Comparison of ENCODE assay signal across 10 mouse cellular contexts in the genomic region with DNA sequence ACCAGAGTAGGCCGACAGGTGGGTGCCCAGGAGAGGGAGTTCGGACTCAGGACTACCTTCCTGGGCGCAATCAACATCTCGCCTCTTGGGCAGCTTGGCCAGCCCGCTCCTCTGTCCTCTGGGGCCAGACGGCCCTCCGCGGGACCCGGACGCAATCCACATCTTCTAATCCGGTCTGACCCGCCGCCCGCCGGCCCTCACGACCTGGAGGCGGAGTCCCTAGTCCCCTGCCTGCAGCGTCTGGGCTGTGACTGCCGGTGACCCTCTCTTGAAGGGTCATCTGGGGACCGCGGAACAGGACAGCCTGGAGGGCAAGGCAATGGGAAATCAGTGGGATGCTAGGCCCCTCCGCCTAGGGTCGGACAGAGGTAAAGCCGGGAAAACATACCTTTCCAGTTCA. TPM values are rescaled to one million over a fixed set of nuclear protein-coding genes. Genes with fewer than 3 reads are reported as not detected.
DNase-seq lines count a peak whose midpoint lies in the region; ATAC-seq lines count a peak whose summit lies in the region.
"Had no signal": no experiment of that assay in that cellular context is flagged by ENCODE, and none has a peak within 500 bp of the region (broad histone marks: within the 10 kb centered on the region; RNA-seq: fewer than 3 reads in every experiment).

No protein-coding gene starts in this region.

- H3K27ac ChIP-seq in forebrain, embryonic 13.5 days = no peak overlapping the region
- no peak overlapping the region for H3K27ac ChIP-seq in forebrain, embryonic 11.5 days (ENCODE audit: low read depth, low read length)
- H3K27ac ChIP-seq in midbrain, embryonic 10.5 days (replicated peaks) = no peak overlapping the region; the same call in 1 of the 2 replicates
- no peak overlapping the region for H3K27ac ChIP-seq in midbrain, embryonic 13.5 days
- H3K27ac ChIP-seq in intestine, embryonic 14.5 days (ENCODE audit: low read depth) = no peak overlapping the region
- H3K27ac ChIP-seq: forebrain, embryonic 15.5 days; limb, embryonic 13.5 days had no signal

- peaks cover 8% of the 10 kb centered on the region for H3K4me1 ChIP-seq in forebrain, embryonic 13.5 days
- 0 out of 2 replicates have a peak, but pooled peaks cover 5% of the 10 kb centered on the region for H3K4me1 ChIP-seq in forebrain, embryonic 11.5 days (replicated peaks; ENCODE audit: control insufficient read depth, insufficient read depth, low read length)
- H3K4me1 ChIP-seq in midbrain, embryonic 10.5 days = peaks cover 33% of the 10 kb centered on the region
- H3K4me1 ChIP-seq in midbrain, embryonic 13.5 days (replicated peaks) = peaks cover 9% of the 10 kb centered on the region
- H3K4me1 ChIP-seq in intestine, embryonic 14.5 days (replicated peaks; ENCODE audit: control insufficient read depth, insufficient read depth, low read length) = peaks cover 5% of the 10 kb centered on the region; the same call in 1 of the 2 replicates

- no peak overlapping the region for H3K9ac ChIP-seq in forebrain, embryonic 13.5 days
- no peak overlapping the region for H3K9ac ChIP-seq in forebrain, embryonic 11.5 days (ENCODE audit: low read length)
- no peak overlapping the region for H3K9ac ChIP-seq in midbrain, embryonic 13.5 days (replicated peaks)
- no peak overlapping the region for H3K9ac ChIP-seq in intestine, embryonic 14.5 days (ENCODE audit: low read length)

- no peaks in the 10 kb centered on the region for H3K36me3 ChIP-seq in forebrain, embryonic 13.5 days (ENCODE audit: poor library complexity, severe bottlenecking)
- H3K36me3 ChIP-seq in forebrain, embryonic 11.5 days (ENCODE audit: control insufficient read depth, insufficient read depth, low read length) = no peaks in the 10 kb centered on the region
- no peaks in the 10 kb centered on the region for H3K36me3 ChIP-seq in midbrain, embryonic 10.5 days
- no peaks in the 10 kb centered on the region for H3K36me3 ChIP-seq in midbrain, embryonic 13.5 days
- H3K36me3 ChIP-seq in intestine, embryonic 14.5 days (ENCODE audit: control insufficient read depth, insufficient read depth, low read length) = no peaks in the 10 kb centered on the region
- H3K36me3 ChIP-seq: forebrain, embryonic 15.5 days; limb, embryonic 13.5 days had no signal

- H3K27me3 ChIP-seq in forebrain, embryonic 13.5 days = peaks cover 58% of the 10 kb centered on the region
- peaks cover 37% of the 10 kb centered on the region for H3K27me3 ChIP-seq in forebrain, embryonic 11.5 days (ENCODE audit: control insufficient read depth, insufficient read depth, low read length)
- peaks cover 76% of the 10 kb centered on the region for H3K27me3 ChIP-seq in midbrain, embryonic 10.5 days (ENCODE audit: low read depth, poor library complexity, severe bottlenecking)
- peaks cover 55% of the 10 kb centered on the region for H3K27me3 ChIP-seq in midbrain, embryonic 13.5 days
- peaks cover 44% of the 10 kb centered on the region for H3K27me3 ChIP-seq in intestine, embryonic 14.5 days (replicated peaks; ENCODE audit: control insufficient read depth, insufficient read depth, low read length)

- peak overlapping the region; percentile 16; the same call in 1 of the 2 replicates for H3K4me2 ChIP-seq in forebrain, embryonic 13.5 days
- no peak overlapping the region for H3K4me2 ChIP-seq in forebrain, embryonic 11.5 days (ENCODE audit: low read depth, low read length, severe bottlenecking)
- no peak overlapping the region for H3K4me2 ChIP-seq in midbrain, embryonic 13.5 days (replicated peaks)
- no peak overlapping the region for H3K4me2 ChIP-seq in intestine, embryonic 14.5 days (ENCODE audit: low read length)

- H3K4me3 ChIP-seq in forebrain, embryonic 13.5 days = no peak overlapping the region
- H3K4me3 ChIP-seq in forebrain, embryonic 11.5 days (ENCODE audit: low read depth, low read length) = no peak overlapping the region
- peak overlapping the region; percentile 59 for H3K4me3 ChIP-seq in midbrain, embryonic 10.5 days
- H3K4me3 ChIP-seq in midbrain, embryonic 13.5 days (replicated peaks) = no peak overlapping the region
- H3K4me3 ChIP-seq in intestine, embryonic 14.5 days (ENCODE audit: low read depth, low read length) = no peak overlapping the region

- ATAC-seq in forebrain, embryonic 13.5 days = no peak
- no peak for ATAC-seq in forebrain, embryonic 11.5 days (replicated peaks; ENCODE audit: low FRiP score)
- no peak for ATAC-seq in midbrain, embryonic 13.5 days
- 0 out of 2 replicates have a peak, but pooled peaks have one; percentile 29 for ATAC-seq in intestine, embryonic 14.5 days (replicated peaks; ENCODE audit: low FRiP score, low TSS enrichment, low read depth)

- no peaks in the 10 kb centered on the region for H3K9me3 ChIP-seq in forebrain, embryonic 13.5 days (replicated peaks)
- H3K9me3 ChIP-seq in forebrain, embryonic 11.5 days (ENCODE audit: control insufficient read depth, low read length) = no peaks in the 10 kb centered on the region
- H3K9me3 ChIP-seq in midbrain, embryonic 10.5 days (replicated peaks) = no peaks in the 10 kb centered on the region
- no peaks in the 10 kb centered on the region for H3K9me3 ChIP-seq in midbrain, embryonic 13.5 days
- no peaks in the 10 kb centered on the region for H3K9me3 ChIP-seq in intestine, embryonic 14.5 days (ENCODE audit: control insufficient read depth, low read length)
- H3K9me3 ChIP-seq: forebrain, embryonic 15.5 days; limb, embryonic 13.5 days had no signal

- WGBS in forebrain, embryonic 13.5 days = 4% methylated on average over 21 of the region's 24 CpGs
- WGBS in forebrain, embryonic 11.5 days = 2% methylated on average over 23 of the region's 24 CpGs
- WGBS in midbrain, embryonic 10.5 days = 6% methylated on average over 24 of the region's 24 CpGs
- WGBS in midbrain, embryonic 13.5 days = 3% methylated on average over 19 of the region's 24 CpGs
- 7% methylated on average over 24 of the region's 24 CpGs for WGBS in intestine, embryonic 14.5 days

- DNase-seq in forebrain, embryonic 11.5 days (ENCODE audit: low spot score) = no peak
- peak; percentile 40 for DNase-seq in midbrain, embryonic 10.5 days (ENCODE audit: low spot score)
- DNase-seq in intestine, embryonic 14.5 days (ENCODE audit: low spot score) = no peak
- DNase-seq in retina, embryonic 14.5 days (ENCODE audit: low spot score) = peak; percentile 36
- DNase-seq in thymus, postnatal 0 days (ENCODE audit: low spot score) = no peak
- no peak for DNase-seq in testis, postnatal 14 days (ENCODE audit: low spot score)

RNA-seq across cellular contexts. Expression of gene Nodal, which starts 1.4 kb away (rescaled TPM):
- 0.08 TPM in 1 of 2 replicates, not detected in the other for polyA plus RNA-seq in forebrain, embryonic 13.5 days (2015; fragmentation: Nextera tagmentation; extraction: Ambion mirVana)
- polyA plus RNA-seq in forebrain, embryonic 11.5 days (2014; fragmentation: Nextera tagmentation; extraction: Ambion mirVana) = not detected in 2 replicates
- polyA plus RNA-seq in midbrain, embryonic 10.5 days (2016; fragmentation: Nextera tagmentation; extraction: Ambion mirVana) = 0.25 and 0.26 TPM in 2 replicates
- polyA plus RNA-seq in midbrain, embryonic 13.5 days (2015; fragmentation: Nextera tagmentation; extraction: Ambion mirVana) = not detected in 2 replicates
- 0.50 and 0.54 TPM in 2 replicates for polyA plus RNA-seq in intestine, embryonic 14.5 days (2014; fragmentation: Nextera tagmentation; extraction: Ambion mirVana)
- 0.08 TPM in 2 replicates for polyA plus RNA-seq in thymus, postnatal 0 days (2015; fragmentation: Nextera tagmentation; extraction: Ambion mirVana)

RNA-seq across cellular contexts. Expression of gene Eif4ebp2, which starts 33.3 kb away (rescaled TPM):
- polyA plus RNA-seq in forebrain, embryonic 13.5 days (2015; fragmentation: Nextera tagmentation; extraction: Ambion mirVana) = 96.4 and 102 TPM in 2 replicates
- polyA plus RNA-seq in forebrain, embryonic 11.5 days (2014; fragmentation: Nextera tagmentation; extraction: Ambion mirVana) = 41.5 and 50.8 TPM in 2 replicates
- polyA plus RNA-seq in midbrain, embryonic 10.5 days (2016; fragmentation: Nextera tagmentation; extraction: Ambion mirVana) = 85.4 and 89.4 TPM in 2 replicates
- polyA plus RNA-seq in midbrain, embryonic 13.5 days (2015; fragmentation: Nextera tagmentation; extraction: Ambion mirVana) = 75.5 and 83.2 TPM in 2 replicates
- 43.0 and 48.8 TPM in 2 replicates for polyA plus RNA-seq in intestine, embryonic 14.5 days (2014; fragmentation: Nextera tagmentation; extraction: Ambion mirVana)
- 83.7 and 91.5 TPM in 2 replicates for polyA plus RNA-seq in thymus, postnatal 0 days (2015; fragmentation: Nextera tagmentation; extraction: Ambion mirVana)

RNA-seq across cellular contexts. Expression of gene Pald1, which starts 35.8 kb away (rescaled TPM):
- 13.2 and 16.3 TPM in 2 replicates for polyA plus RNA-seq in forebrain, embryonic 13.5 days (2015; fragmentation: Nextera tagmentation; extraction: Ambion mirVana)
- 21.3 and 22.9 TPM in 2 replicates for polyA plus RNA-seq in forebrain, embryonic 11.5 days (2014; fragmentation: Nextera tagmentation; extraction: Ambion mirVana)
- polyA plus RNA-seq in midbrain, embryonic 10.5 days (2016; fragmentation: Nextera tagmentation; extraction: Ambion mirVana) = 35.8 and 36.1 TPM in 2 replicates
- polyA plus RNA-seq in midbrain, embryonic 13.5 days (2015; fragmentation: Nextera tagmentation; extraction: Ambion mirVana) = 17.5 and 21.1 TPM in 2 replicates
- polyA plus RNA-seq in intestine, embryonic 14.5 days (2014; fragmentation: Nextera tagmentation; extraction: Ambion mirVana) = 18.3 and 19.6 TPM in 2 replicates
- 2.7 and 3.1 TPM in 2 replicates for polyA plus RNA-seq in thymus, postnatal 0 days (2015; fragmentation: Nextera tagmentation; extraction: Ambion mirVana)

RNA-seq across cellular contexts. Expression of gene Lrrc20, which starts 56.5 kb away (rescaled TPM):
- polyA plus RNA-seq in forebrain, embryonic 13.5 days (2015; fragmentation: Nextera tagmentation; extraction: Ambion mirVana) = 16.4 and 17.5 TPM in 2 replicates
- polyA plus RNA-seq in forebrain, embryonic 11.5 days (2014; fragmentation: Nextera tagmentation; extraction: Ambion mirVana) = 14.6 and 15.0 TPM in 2 replicates
- 10.1 and 12.1 TPM in 2 replicates for polyA plus RNA-seq in midbrain, embryonic 10.5 days (2016; fragmentation: Nextera tagmentation; extraction: Ambion mirVana)
- 15.6 and 15.9 TPM in 2 replicates for polyA plus RNA-seq in midbrain, embryonic 13.5 days (2015; fragmentation: Nextera tagmentation; extraction: Ambion mirVana)
- 7.5 and 8.1 TPM in 2 replicates for polyA plus RNA-seq in intestine, embryonic 14.5 days (2014; fragmentation: Nextera tagmentation; extraction: Ambion mirVana)
- 3.5 and 4.5 TPM in 2 replicates for polyA plus RNA-seq in thymus, postnatal 0 days (2015; fragmentation: Nextera tagmentation; extraction: Ambion mirVana)

Comparison
In these comparisons a context has a peak if more than half of its experiments do, and no peak if none do; other contexts are left out.
1. DNase-seq: peak in midbrain, embryonic 10.5 days (single experiment) and retina, embryonic 14.5 days (single experiment); none in forebrain, embryonic 11.5 days (single experiment), intestine, embryonic 14.5 days (single experiment), thymus, postnatal 0 days (single experiment) and testis, postnatal 14 days (single experiment).